Mouse (Mus musculus): ENCODE data around the gene Phc3. TPM values are rescaled to one million over a fixed set of nuclear protein-coding genes. Genes with fewer than 3 reads are reported as not detected.

Gene Phc3
- 1.4 TPM in 2 replicates for polyA plus RNA-seq (2015; fragmentation: Nextera tagmentation; extraction: Ambion mirVana)

- TF ChIP-seq CTCF (IDR thresholded peaks at IDR 0.05; ENCODE audit: low read depth) (no peak), EP300 (IDR thresholded peaks at IDR 0.05; ENCODE audit: low read depth) (no peak)
- Histone ChIP-seq H3K4me2 (ENCODE audit: low read depth, low read length) (peak within 1 kb of the TSS; percentile 84), H3K9ac (replicated peaks) (peak within 1 kb of the TSS; percentile 90), H3K36me3 (replicated peaks; ENCODE audit: insufficient read depth, low read length) (peaks cover 13% of the 10 kb centered on the region), H3K27me3 (ENCODE audit: insufficient read depth, low read length) (no peaks in the 10 kb centered on the region), H3K27ac (ENCODE audit: low read depth) (peak within 1 kb of the TSS; percentile 77), H3K4me3 (ENCODE audit: low read depth, low read length) (peak within 1 kb of the TSS; percentile 83), H3K4me1 (ENCODE audit: insufficient read depth) (peaks cover 5% of the 10 kb centered on the region), H3K9me3 (ENCODE audit: low read length) (no peaks in the 10 kb centered on the region)
- ATAC-seq (peak; percentile 86), DNase-seq (peak; percentile 95)
- WGBS (ENCODE audit: insufficient replicate concordance) = under 1% methylated on average over 25 of the region's 34 CpGs
Measured at GRCm38 (mm10) chr3:30969104-30969581, at the start of gene Phc3. Gene Phc3 (minus strand): TSS chr3:30969415.

- H3K27me3 ChIP-seq (ENCODE audit: insufficient read depth, low read length) = no peaks in the 10 kb centered on the region
- DNase-seq = no peak
- no peaks in the 10 kb centered on the region for H3K36me3 ChIP-seq (replicated peaks; ENCODE audit: insufficient read depth, low read length)
- H3K4me3 ChIP-seq (ENCODE audit: low read depth, low read length) = no peak overlapping the region
- TF ChIP-seq EP300 (IDR thresholded peaks at IDR 0.05; ENCODE audit: low read depth) (no peak), CTCF (IDR thresholded peaks at IDR 0.05; ENCODE audit: low read depth) (no peak)
- H3K9me3 ChIP-seq (ENCODE audit: low read length) = no peaks in the 10 kb centered on the region
- no peak overlapping the region for H3K9ac ChIP-seq (replicated peaks)
- no peak overlapping the region for H3K4me2 ChIP-seq (ENCODE audit: low read depth, low read length)
- H3K27ac ChIP-seq (ENCODE audit: low read depth) = no peak overlapping the region
- 57% methylated on average over 4 of the region's 4 CpGs for WGBS (ENCODE audit: insufficient replicate concordance)
- peaks cover 15% of the 10 kb centered on the region for H3K4me1 ChIP-seq (ENCODE audit: insufficient read depth)
- no peak for ATAC-seq
Measured at GRCm38 (mm10) chr3:31017652-31018051, 48.4 kb upstream of the Phc3 start.

GRCm38 (mm10) chr3:31016594-31017196, 47.5 kb upstream of the Phc3 start:
- Histone ChIP-seq H3K27me3 (ENCODE audit: insufficient read depth, low read length) (no peaks in the 10 kb centered on the region), H3K4me1 (ENCODE audit: insufficient read depth) (peaks cover 15% of the 10 kb centered on the region), H3K27ac (ENCODE audit: low read depth) (no peak overlapping the region), H3K4me2 (ENCODE audit: low read depth, low read length) (no peak overlapping the region), H3K9ac (replicated peaks) (no peak overlapping the region), H3K9me3 (ENCODE audit: low read length) (no peaks in the 10 kb centered on the region), H3K4me3 (ENCODE audit: low read depth, low read length) (no peak overlapping the region), H3K36me3 (replicated peaks; ENCODE audit: insufficient read depth, low read length) (no peaks in the 10 kb centered on the region)
- DNase-seq (no peak), ATAC-seq (no peak)
- WGBS (ENCODE audit: insufficient replicate concordance) = 53% methylated on average over 9 of the region's 9 CpGs
- TF ChIP-seq EP300 (IDR thresholded peaks at IDR 0.05; ENCODE audit: low read depth) = no peak
- no peak for TF ChIP-seq CTCF (IDR thresholded peaks at IDR 0.05; ENCODE audit: low read depth)

GRCm38 (mm10) chr3:31015682-31016443, 46.6 kb upstream of the Phc3 start:
- TF ChIP-seq EP300 (IDR thresholded peaks at IDR 0.05; ENCODE audit: low read depth) = no peak
- no peak for TF ChIP-seq CTCF (IDR thresholded peaks at IDR 0.05; ENCODE audit: low read depth)
- Histone ChIP-seq H3K4me2 (ENCODE audit: low read depth, low read length) (no peak overlapping the region), H3K9me3 (ENCODE audit: low read length) (no peaks in the 10 kb centered on the region), H3K4me3 (ENCODE audit: low read depth, low read length) (no peak overlapping the region), H3K4me1 (ENCODE audit: insufficient read depth) (peaks cover 15% of the 10 kb centered on the region), H3K27me3 (ENCODE audit: insufficient read depth, low read length) (no peaks in the 10 kb centered on the region), H3K27ac (ENCODE audit: low read depth) (no peak overlapping the region), H3K36me3 (replicated peaks; ENCODE audit: insufficient read depth, low read length) (no peaks in the 10 kb centered on the region), H3K9ac (replicated peaks) (no peak overlapping the region)
- 82% methylated on average over 10 of the region's 10 CpGs for WGBS (ENCODE audit: insufficient replicate concordance)
- no peak for DNase-seq
- ATAC-seq = no peak

GRCm38 (mm10) chr3:31014374-31014773, 45.2 kb upstream of the Phc3 start:
- Histone ChIP-seq H3K4me2 (ENCODE audit: low read depth, low read length) (no peak overlapping the region), H3K27me3 (ENCODE audit: insufficient read depth, low read length) (no peaks in the 10 kb centered on the region), H3K4me3 (ENCODE audit: low read depth, low read length) (no peak overlapping the region), H3K27ac (ENCODE audit: low read depth) (no peak overlapping the region), H3K9me3 (ENCODE audit: low read length) (no peaks in the 10 kb centered on the region), H3K9ac (replicated peaks) (no peak overlapping the region), H3K4me1 (ENCODE audit: insufficient read depth) (peaks cover 15% of the 10 kb centered on the region), H3K36me3 (replicated peaks; ENCODE audit: insufficient read depth, low read length) (no peaks in the 10 kb centered on the region)
- WGBS (ENCODE audit: insufficient replicate concordance) = 84% methylated on average over 2 of the region's 2 CpGs
- TF ChIP-seq CTCF (IDR thresholded peaks at IDR 0.05; ENCODE audit: low read depth) (no peak), EP300 (IDR thresholded peaks at IDR 0.05; ENCODE audit: low read depth) (no peak)
- no peak for ATAC-seq
- no peak for DNase-seq
